Mouse (Mus musculus) heart, postnatal 0 days (tissue): ENCODE measurements around the gene M1ap. TPM values are rescaled to one million over a fixed set of nuclear protein-coding genes. Genes with fewer than 3 reads are reported as not detected.

Source experiments
- ATAC-seq: fragments of 200-750 bp; cut with Nextera tagmentation; 2 replicates; pipeline ENCODE4 v1.8.0; 2017; ENCODE audit warnings: low read depth, moderate number of reproducible peaks, moderate library complexity; ENCODE audit not compliant: insufficient read depth
- DNase-seq: peaks from one replicate; pipeline ENCODE4 v3.0.0-alpha.2; 2016; ENCODE audit warnings: low spot score
- H3K27ac ChIP-seq: fragments of 300-500 bp; sonication (generic); 2 replicates; pipeline ENCODE4 v1.5.1; 2014; ENCODE audit warnings: low read depth, mild to moderate bottlenecking
- H3K27me3 ChIP-seq: fragments of 300-500 bp; sonication (generic); 2 replicates; pipeline ENCODE4 v1.6.1; 2014; ENCODE audit warnings: low read length, mixed read lengths; ENCODE audit not compliant: control insufficient read depth, insufficient read depth
- H3K36me3 ChIP-seq: fragments of 300-500 bp; sonication (generic); replicated peaks from 2 replicates; pipeline ENCODE4 v1.6.1; 2014; ENCODE audit warnings: low read length, mixed read lengths; ENCODE audit not compliant: control insufficient read depth, insufficient read depth
- H3K4me1 ChIP-seq: fragments of 300-500 bp; sonication (generic); 2 replicates; pipeline ENCODE4 v1.6.1; 2014; ENCODE audit warnings: antibody characterized with exemption; ENCODE audit not compliant: control insufficient read depth, insufficient read depth
- H3K4me2 ChIP-seq: fragments of 300-500 bp; sonication (generic); 2 replicates; pipeline ENCODE4 v1.6.1; 2014; ENCODE audit warnings: low read depth, mild to moderate bottlenecking, low read length, moderate library complexity
- H3K4me3 ChIP-seq: fragments of 300-500 bp; sonication (generic); 2 replicates; pipeline ENCODE4 v1.5.1; 2014; ENCODE audit warnings: low read depth, low read length
- H3K9ac ChIP-seq: fragments of 300-500 bp; sonication (generic); replicated peaks from 2 replicates; pipeline ENCODE4 v1.6.1; 2014; ENCODE audit warnings: low read depth, low read length, mixed read lengths
- H3K9me3 ChIP-seq: fragments of 300-500 bp; sonication (generic); replicated peaks from 2 replicates; pipeline ENCODE4 v1.6.1; 2016; ENCODE audit warnings: low read length; ENCODE audit not compliant: control insufficient read depth
- CTCF ChIP-seq: IDR thresholded peaks from 2 replicates; pipeline ENCODE4 v1.5.1; 2016; ENCODE audit warnings: antibody characterized with exemption, control low read depth, low read depth
- EP300 ChIP-seq: IDR thresholded peaks from 2 replicates; pipeline ENCODE4 v1.6.1; 2016; ENCODE audit warnings: antibody characterized with exemption, low read depth
- WGBS: fragments of 180-500 bp; shearing (Covaris S2); extraction: QIAGEN DNeasy Blood & Tissue Kit; methylation state at CpG from one replicate; pipeline ENCODE4 v1.1.7; 2014; 5-methylcytosine and 5-hydroxymethylcytosine counted together
- polyA plus RNA-seq: library from polyadenylated mRNA; unstranded; fragments of >200 nt; fragmentation: Nextera tagmentation; extraction: Ambion mirVana; gene quantifications from 2 replicates; pipeline ENCODE4 v1.2.1, GENCODE M21; 2015
- total RNA-seq: library from RNA; depleted of rRNA; stranded (reverse); fragments of >200 nt; gene quantifications from 2 replicates; pipeline ENCODE4 v1.2.3, GENCODE M21; 2014; ENCODE audit warnings: low replicate concordance

M1ap gene
- total and polyA plus RNA-seq, 2 experiments from 2014 or later: 0.75 TPM; not detected in 1

GRCm38 (mm10) chr6:82908034-82908433 is 38.7 kb upstream of the M1ap start:
- TF ChIP-seq EP300 (no peak), CTCF (no peak)
- Histone ChIP-seq H3K9ac (no peak overlapping the region), H3K4me2 (no peak overlapping the region), H3K27me3 (no peaks in the 10 kb centered on the region), H3K27ac (no peak overlapping the region), H3K4me3 (no peak overlapping the region), H3K36me3 (no peaks in the 10 kb centered on the region), H3K4me1 (0 out of 2 replicates have a peak, but pooled peaks cover under 1% of the 10 kb centered on the region), H3K9me3 (no peaks in the 10 kb centered on the region)
- ATAC-seq (no peak), DNase-seq (no peak)
- 51% methylated on average over 8 of the region's 8 CpGs for WGBS

GRCm38 (mm10) chr6:82909136-82909855 is 37.4 kb upstream of the M1ap start:
- TF ChIP-seq EP300 (no peak), CTCF (peak; percentile 60)
- no peak overlapping the region for H3K9ac ChIP-seq
- H3K4me2 ChIP-seq: no peak overlapping the region
- 0 out of 2 replicates have a peak, but pooled peaks cover 6% of the 10 kb centered on the region for H3K4me1 ChIP-seq
- H3K36me3 ChIP-seq: no peaks in the 10 kb centered on the region
- no peak overlapping the region for H3K4me3 ChIP-seq
- no peaks in the 10 kb centered on the region for H3K9me3 ChIP-seq
- ATAC-seq: no peak
- 60% methylated on average over 14 of the region's 14 CpGs for WGBS
- no peak overlapping the region for H3K27ac ChIP-seq
- peak; percentile 28 for DNase-seq
- no peaks in the 10 kb centered on the region for H3K27me3 ChIP-seq

DNA sequence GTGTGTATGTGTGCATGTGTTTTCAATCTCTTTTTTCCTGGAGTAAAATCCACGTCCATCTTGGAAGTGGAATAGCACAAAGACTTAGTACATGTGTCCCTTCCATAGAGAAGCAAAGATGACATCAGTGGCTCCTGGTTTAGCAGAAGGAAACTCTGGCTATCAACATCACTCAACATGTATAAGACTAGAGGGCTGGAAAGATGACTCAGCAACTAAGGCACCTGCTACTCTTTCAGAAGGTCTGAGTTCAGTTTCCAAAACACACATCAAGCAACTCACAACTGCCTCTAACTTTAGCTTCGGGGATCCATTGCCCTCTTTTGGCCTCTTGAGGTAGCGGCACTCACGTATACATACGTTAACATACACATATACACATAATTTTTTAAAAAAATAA is 35.4 kb upstream of the M1ap start:
- H3K27ac ChIP-seq: no peak overlapping the region
- H3K36me3 ChIP-seq: no peaks in the 10 kb centered on the region
- DNase-seq: no peak
- H3K4me2 ChIP-seq: no peak overlapping the region
- no peak for ATAC-seq
- H3K9me3 ChIP-seq: no peaks in the 10 kb centered on the region
- 0 out of 2 replicates have a peak, but pooled peaks cover 6% of the 10 kb centered on the region for H3K4me1 ChIP-seq
- H3K9ac ChIP-seq: no peak overlapping the region
- TF ChIP-seq CTCF (no peak), EP300 (no peak)
- no peak overlapping the region for H3K4me3 ChIP-seq
- H3K27me3 ChIP-seq: no peaks in the 10 kb centered on the region
- WGBS: 81% methylated on average over 5 of the region's 5 CpGs

GRCm38 (mm10) chr6:82913336-82914247 is 33.1 kb upstream of the M1ap start:
- TF ChIP-seq EP300 (no peak), CTCF (no peak)
- 65% methylated on average over 28 of the region's 28 CpGs for WGBS
- no peak for ATAC-seq
- 0 out of 2 replicates have a peak, but pooled peaks cover 6% of the 10 kb centered on the region for H3K4me1 ChIP-seq
- H3K4me3 ChIP-seq: no peak overlapping the region
- no peak overlapping the region; the same call in 1 of the 2 replicates for H3K4me2 ChIP-seq
- no peaks in the 10 kb centered on the region for H3K9me3 ChIP-seq
- H3K27ac ChIP-seq: no peak overlapping the region
- DNase-seq: no peak
- no peaks in the 10 kb centered on the region for H3K36me3 ChIP-seq
- H3K9ac ChIP-seq: no peak overlapping the region
- 0 out of 2 replicates have a peak, but pooled peaks cover 2% of the 10 kb centered on the region for H3K27me3 ChIP-seq

GRCm38 (mm10) chr6:82915889-82916288 is 30.8 kb upstream of the M1ap start:
- Histone ChIP-seq H3K27ac (no peak overlapping the region), H3K4me1 (0 out of 2 replicates have a peak, but pooled peaks cover 6% of the 10 kb centered on the region), H3K9ac (no peak overlapping the region), H3K4me3 (no peak overlapping the region), H3K27me3 (0 out of 2 replicates have a peak, but pooled peaks cover 2% of the 10 kb centered on the region), H3K9me3 (no peaks in the 10 kb centered on the region), H3K36me3 (no peaks in the 10 kb centered on the region), H3K4me2 (no peak overlapping the region)
- DNase-seq: no peak
- 19% methylated on average over 3 of the region's 3 CpGs for WGBS
- no peak for ATAC-seq
- TF ChIP-seq EP300 (no peak), CTCF (peak; percentile 71)
